Mouse (Mus musculus): ENCODE results near the gene Cnnm3.

GRCm38 (mm10) chr1:36569694-36570276 lies 58.1 kb downstream of the Cnnm3 start:
- no peak for TF ChIP-seq CTCF (IDR thresholded peaks at IDR 0.05; ENCODE audit: insufficient read depth, low read length)
- no peak for TF ChIP-seq POLR2A (IDR thresholded peaks at IDR 0.05; ENCODE audit: borderline replicate concordance, extremely low read depth, low read depth, low read length)
